Mouse (Mus musculus): ENCODE results near the gene Prkd2.

DNA sequence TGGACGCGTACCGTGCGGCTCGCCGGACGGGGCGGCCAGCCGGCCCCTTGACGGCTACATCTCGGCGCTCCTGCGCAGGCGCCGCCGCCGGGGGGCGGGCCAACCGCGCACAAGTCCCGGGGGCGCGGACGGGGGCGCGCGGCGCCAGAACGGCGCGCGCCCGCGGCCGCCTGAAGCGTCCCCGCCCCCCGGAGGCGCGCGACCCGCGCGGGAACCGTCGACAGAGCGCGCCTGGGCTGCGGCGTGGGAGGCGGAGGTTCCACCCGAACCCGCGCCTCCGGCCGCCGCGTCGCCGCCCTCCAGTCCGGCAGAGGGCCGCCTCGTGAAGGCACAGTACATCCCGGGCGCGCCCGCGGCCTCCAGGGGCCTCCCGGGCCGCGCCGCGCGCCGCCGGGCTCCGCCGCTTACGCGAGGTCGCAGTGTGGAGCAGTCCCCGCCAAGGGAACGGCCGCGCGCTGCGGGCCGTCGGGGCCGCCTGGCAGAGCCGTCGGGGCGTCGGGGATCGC lies 42.6 kb downstream of the Prkd2 start:
- TF ChIP-seq CTCF (IDR thresholded peaks at IDR 0.05) (no peak), POLR2A (IDR thresholded peaks at IDR 0.05; ENCODE audit: insufficient read depth, low read depth, low read length) (no peak)

Data from heart, adult 2 months (tissue).